Comparison of ENCODE assay signal across 9 mouse cellular contexts in genomic region chr9:122655583-122655982, GRCm38 (mm10).
DNase-seq lines count a peak whose midpoint lies in the region; ATAC-seq and TF ChIP-seq lines count a peak whose summit lies in the region.
"Had no signal": no experiment of that assay in that cellular context is flagged by ENCODE, and none has a peak within 500 bp of the region (broad histone marks: within the 10 kb centered on the region; RNA-seq: fewer than 3 reads in every experiment).

No protein-coding gene starts in this region.

- no peak overlapping the region for H3K27ac ChIP-seq in forebrain, postnatal 0 days (ENCODE audit: low read depth, low read length)
- no peak overlapping the region for H3K27ac ChIP-seq in forebrain, embryonic 14.5 days (ENCODE audit: low read depth, low read length)
- no peak overlapping the region for H3K27ac ChIP-seq in forebrain, embryonic 11.5 days (ENCODE audit: low read depth, low read length)
- H3K27ac ChIP-seq: limb, embryonic 15.5 days had no signal

- H3K4me2 ChIP-seq in forebrain, postnatal 0 days (ENCODE audit: low read depth): no peak overlapping the region
- no peak overlapping the region for H3K4me2 ChIP-seq in forebrain, embryonic 14.5 days (ENCODE audit: low read length)
- no peak overlapping the region for H3K4me2 ChIP-seq in forebrain, embryonic 11.5 days (ENCODE audit: low read depth, low read length, severe bottlenecking)
- H3K4me2 ChIP-seq: limb, embryonic 15.5 days had no signal

- no peak for TF ChIP-seq CTCF in forebrain, postnatal 0 days (IDR thresholded peaks at IDR 0.05; ENCODE audit: low read depth)

- ATAC-seq in forebrain, postnatal 0 days: no peak
- ATAC-seq in forebrain, embryonic 14.5 days: no peak
- ATAC-seq in forebrain, embryonic 11.5 days (replicated peaks; ENCODE audit: low FRiP score): no peak

- no peaks in the 10 kb centered on the region for H3K4me1 ChIP-seq in forebrain, postnatal 0 days (ENCODE audit: insufficient read depth)
- H3K4me1 ChIP-seq in forebrain, embryonic 14.5 days (ENCODE audit: control insufficient read depth, insufficient read depth, low read length): no peaks in the 10 kb centered on the region
- H3K4me1 ChIP-seq in forebrain, embryonic 11.5 days (replicated peaks; ENCODE audit: control insufficient read depth, insufficient read depth, low read length): no peaks in the 10 kb centered on the region

- WGBS in forebrain, postnatal 0 days: 38% methylated on average over 17 of the region's 17 CpGs
- WGBS in forebrain, embryonic 14.5 days: 44% methylated on average over 17 of the region's 17 CpGs
- 49% methylated on average over 17 of the region's 17 CpGs for WGBS in forebrain, embryonic 11.5 days

- peak; percentile 59 to 69 for DNase-seq in heart, postnatal 36 days
- no peak for DNase-seq in heart, adult 8-10 months (ENCODE audit: low spot score)
- DNase-seq in NIH3T3 (ENCODE audit: low read depth): peak; percentile 2
- peak; percentile 28 to 47 for DNase-seq in gastrocnemius, postnatal 36 days
- DNase-seq in ovary, adult 18-20 months (ENCODE audit: low spot score): peak; percentile 21
- DNase-seq in forebrain, postnatal 0 days: no peak
- no peak for DNase-seq in forebrain, embryonic 14.5 days (ENCODE audit: low spot score)
- no peak for DNase-seq in forebrain, embryonic 11.5 days (ENCODE audit: low spot score)

- H3K4me3 ChIP-seq in forebrain, postnatal 0 days (ENCODE audit: low read depth, low read length): no peak overlapping the region
- H3K4me3 ChIP-seq in forebrain, embryonic 14.5 days (ENCODE audit: low read depth, low read length): no peak overlapping the region
- H3K4me3 ChIP-seq in forebrain, embryonic 11.5 days (ENCODE audit: low read depth, low read length): no peak overlapping the region
- H3K4me3 ChIP-seq: limb, embryonic 15.5 days had no signal

- no peaks in the 10 kb centered on the region; the same call in 1 of the 2 replicates for H3K36me3 ChIP-seq in forebrain, postnatal 0 days (ENCODE audit: insufficient read depth)
- H3K36me3 ChIP-seq in forebrain, embryonic 14.5 days (ENCODE audit: control insufficient read depth, insufficient read depth, low read length): no peaks in the 10 kb centered on the region
- H3K36me3 ChIP-seq in forebrain, embryonic 11.5 days (ENCODE audit: control insufficient read depth, insufficient read depth, low read length): no peaks in the 10 kb centered on the region
- H3K36me3 ChIP-seq: limb, embryonic 15.5 days had no signal

- no peak overlapping the region for H3K9ac ChIP-seq in forebrain, postnatal 0 days
- H3K9ac ChIP-seq in forebrain, embryonic 14.5 days (ENCODE audit: low read length): no peak overlapping the region
- no peak overlapping the region for H3K9ac ChIP-seq in forebrain, embryonic 11.5 days (ENCODE audit: low read length)
- H3K9ac ChIP-seq: limb, embryonic 15.5 days had no signal

- intact Hi-C loops in heart, postnatal 36 days (cut with DNase I): no loop called here
- intact Hi-C loops in gastrocnemius, postnatal 36 days (cut with DNase I): no loop called here

- H3K9me3 ChIP-seq in forebrain, postnatal 0 days (ENCODE audit: low read length): no peaks in the 10 kb centered on the region
- H3K9me3 ChIP-seq in forebrain, embryonic 14.5 days (replicated peaks; ENCODE audit: control insufficient read depth, low read length): no peaks in the 10 kb centered on the region
- no peaks in the 10 kb centered on the region for H3K9me3 ChIP-seq in forebrain, embryonic 11.5 days (ENCODE audit: control insufficient read depth, low read length)
- H3K9me3 ChIP-seq: limb, embryonic 15.5 days had no signal

- H3K27me3 ChIP-seq in forebrain, postnatal 0 days (ENCODE audit: insufficient read depth, low read length): no peaks in the 10 kb centered on the region
- H3K27me3 ChIP-seq in forebrain, embryonic 14.5 days (replicated peaks; ENCODE audit: control insufficient read depth, insufficient read depth, low read length): no peaks in the 10 kb centered on the region
- H3K27me3 ChIP-seq in forebrain, embryonic 11.5 days (ENCODE audit: control insufficient read depth, insufficient read depth, low read length): no peaks in the 10 kb centered on the region
- H3K27me3 ChIP-seq: limb, embryonic 15.5 days had no signal

Comparison
In these comparisons a context has a peak if more than half of its experiments do, and no peak if none do; other contexts are left out.
1. DNase-seq: peak in heart, postnatal 36 days (2 of 2), NIH3T3 (single experiment), gastrocnemius, postnatal 36 days (2 of 2) and ovary, adult 18-20 months (single experiment); none in heart, adult 8-10 months (single experiment), forebrain, postnatal 0 days (single experiment), forebrain, embryonic 14.5 days (single experiment) and forebrain, embryonic 11.5 days (single experiment).